Mouse (Mus musculus): ENCODE measurements around the gene 2310011J03Rik. TPM values are rescaled to one million over a fixed set of nuclear protein-coding genes. Genes with fewer than 3 reads are reported as not detected.
A peak's percentile ranks its signal among the peaks of the same experiment; 100 is the strongest.

Gene 2310011J03Rik
- polyA plus RNA-seq, 1 experiment: 62.6 TPM

DNA sequence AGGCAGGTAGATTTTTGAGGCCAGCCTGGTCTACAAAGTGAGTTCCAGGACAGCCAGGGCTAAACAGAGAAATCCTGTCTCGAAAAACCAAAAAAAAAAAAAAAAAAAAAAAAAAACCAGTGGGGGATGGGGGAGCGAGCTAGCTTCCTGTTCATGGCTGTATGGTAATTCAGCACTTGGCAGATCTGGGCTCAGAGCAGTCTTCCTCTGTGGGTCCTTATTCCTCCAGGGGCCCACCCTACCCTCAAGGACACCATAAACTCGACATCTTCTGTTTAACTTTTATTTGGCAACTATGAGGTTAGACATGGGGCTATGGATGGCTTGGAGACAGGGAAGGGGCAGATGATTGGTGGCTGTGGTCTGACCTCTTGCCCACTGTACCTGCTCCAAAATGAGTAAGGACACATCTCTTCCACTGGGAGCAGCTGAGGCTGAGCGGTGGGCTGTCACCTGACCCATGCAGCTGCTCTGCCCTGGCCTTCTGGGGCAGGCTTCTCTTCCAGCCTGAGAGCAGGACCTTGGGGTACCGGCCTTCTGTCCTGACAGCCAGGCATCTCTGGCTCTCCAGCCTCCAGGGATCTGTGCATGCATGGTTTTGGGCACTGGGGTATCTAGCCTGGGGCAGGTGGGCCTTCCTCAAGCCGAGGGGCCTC lies 805 bp upstream of the 2310011J03Rik start:
- H3K36me3 ChIP-seq (ENCODE audit: control insufficient read depth, insufficient read depth): peaks cover 6% of the 10 kb centered on the region
- peaks cover 44% of the 10 kb centered on the region for H3K79me2 ChIP-seq (ENCODE audit: control insufficient read depth, insufficient read depth)
- H3K4me3 ChIP-seq (ENCODE audit: insufficient read depth, poor library complexity, severe bottlenecking): no peak overlapping the region
- peaks cover 20% of the 10 kb centered on the region for H3K79me3 ChIP-seq (ENCODE audit: low read depth)
- TF ChIP-seq CEBPB (IDR thresholded peaks at IDR 0.05; ENCODE audit: low read depth) (no peak), MAX (IDR thresholded peaks at IDR 0.05) (no peak), CTCF (IDR thresholded peaks at IDR 0.05; ENCODE audit: control insufficient read depth, insufficient read depth, insufficient read length) (no peak), MYOD1 (IDR thresholded peaks at IDR 0.05; ENCODE audit: control insufficient read depth, insufficient read length, low read depth) (no peak), MYOG (IDR thresholded peaks at IDR 0.05; ENCODE audit: control insufficient read depth, extremely low read depth, insufficient read length) (no peak), FOSL1 (IDR thresholded peaks at IDR 0.05; ENCODE audit: insufficient read depth, low read length, poor library complexity, severe bottlenecking) (no peak)
- no peaks in the 10 kb centered on the region for H3K27me3 ChIP-seq (ENCODE audit: control insufficient read depth, insufficient read depth, insufficient read length)
- peak overlapping the region; percentile 39 for H3ac ChIP-seq (ENCODE audit: control insufficient read depth, insufficient read length, low read depth)

GRCm38 (mm10) chr10:80317011-80317410 lies 3.3 kb downstream of the 2310011J03Rik start:
- Histone ChIP-seq H3ac (ENCODE audit: control insufficient read depth, insufficient read length, low read depth) (no peak overlapping the region), H3K79me3 (ENCODE audit: low read depth) (peaks cover 13% of the 10 kb centered on the region), H3K79me2 (ENCODE audit: control insufficient read depth, insufficient read depth) (peaks cover 32% of the 10 kb centered on the region), H3K4me3 (ENCODE audit: insufficient read depth, poor library complexity, severe bottlenecking) (no peak overlapping the region), H3K36me3 (ENCODE audit: control insufficient read depth, insufficient read depth) (peaks cover 6% of the 10 kb centered on the region), H3K27me3 (ENCODE audit: control insufficient read depth, insufficient read depth, insufficient read length) (peaks cover 2% of the 10 kb centered on the region)
- TF ChIP-seq FOSL1 (IDR thresholded peaks at IDR 0.05; ENCODE audit: insufficient read depth, low read length, poor library complexity, severe bottlenecking) (no peak), USF1 (IDR thresholded peaks at IDR 0.05; ENCODE audit: low read depth) (no peak), CEBPB (IDR thresholded peaks at IDR 0.05; ENCODE audit: low read depth) (no peak), MAX (IDR thresholded peaks at IDR 0.05) (no peak), MYOG (IDR thresholded peaks at IDR 0.05; ENCODE audit: control insufficient read depth, extremely low read depth, insufficient read length) (no peak), MYOD1 (IDR thresholded peaks at IDR 0.05; ENCODE audit: control insufficient read depth, insufficient read length, low read depth) (no peak), CTCF (IDR thresholded peaks at IDR 0.05; ENCODE audit: control insufficient read depth, insufficient read depth, insufficient read length) (no peak)

GRCm38 (mm10) chr10:80316359-80316781 lies 4.0 kb downstream of the 2310011J03Rik start:
- H3K27me3 ChIP-seq (ENCODE audit: control insufficient read depth, insufficient read depth, insufficient read length): peaks cover 8% of the 10 kb centered on the region
- no peak overlapping the region for H3ac ChIP-seq (ENCODE audit: control insufficient read depth, insufficient read length, low read depth)
- no peak overlapping the region for H3K4me3 ChIP-seq (ENCODE audit: insufficient read depth, poor library complexity, severe bottlenecking)
- peaks cover 25% of the 10 kb centered on the region for H3K79me2 ChIP-seq (ENCODE audit: control insufficient read depth, insufficient read depth)
- H3K36me3 ChIP-seq (ENCODE audit: control insufficient read depth, insufficient read depth): peaks cover 6% of the 10 kb centered on the region
- peaks cover 13% of the 10 kb centered on the region for H3K79me3 ChIP-seq (ENCODE audit: low read depth)
- no peak for TF ChIP-seq CTCF (IDR thresholded peaks at IDR 0.05; ENCODE audit: control insufficient read depth, insufficient read depth, insufficient read length)

DNA sequence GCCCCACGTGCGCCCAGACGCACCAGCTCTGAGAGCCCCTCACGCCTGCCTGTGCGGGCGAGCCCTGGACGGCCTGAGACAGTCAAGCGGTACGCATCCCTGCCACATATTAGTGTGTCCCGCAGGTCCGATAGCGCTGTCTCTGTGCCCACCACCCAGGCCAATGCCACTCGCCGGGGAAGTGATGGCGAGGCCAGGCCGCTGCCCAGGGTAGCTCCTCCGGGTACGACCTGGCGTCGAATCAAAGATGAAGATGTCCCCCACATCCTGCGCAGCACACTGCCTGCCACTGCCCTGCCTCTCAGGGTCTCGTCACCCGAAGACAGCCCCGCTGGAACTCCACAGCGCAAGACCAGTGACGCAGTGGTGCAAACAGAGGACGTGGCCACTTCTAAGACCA lies 5.0 kb downstream of the 2310011J03Rik start:
- peaks cover 15% of the 10 kb centered on the region for H3K27me3 ChIP-seq (ENCODE audit: control insufficient read depth, insufficient read depth, insufficient read length)

DNA sequence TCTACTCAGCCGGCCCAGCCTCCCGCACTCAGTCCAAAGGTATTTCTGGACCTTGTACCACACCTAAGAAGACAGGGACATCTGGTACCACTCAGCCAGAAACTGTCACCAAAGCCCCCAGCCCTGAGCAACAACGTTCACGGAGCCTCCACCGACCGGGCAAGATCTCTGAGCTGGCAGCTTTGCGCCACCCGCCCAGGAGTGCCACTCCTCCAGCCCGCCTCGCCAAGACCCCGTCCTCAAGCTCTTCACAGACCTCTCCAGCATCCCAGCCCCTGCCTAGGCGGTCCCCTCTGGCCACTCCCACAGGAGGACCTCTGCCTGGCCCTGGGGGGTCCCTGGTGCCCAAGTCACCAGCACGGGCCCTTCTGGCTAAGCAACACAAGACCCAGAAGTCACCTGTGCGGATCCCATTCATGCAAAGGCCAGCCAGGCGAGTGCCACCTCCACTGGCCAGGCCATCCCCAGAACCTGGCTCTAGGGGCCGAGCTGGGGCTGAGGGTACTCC lies 5.8 kb downstream of the 2310011J03Rik start:
- no peak overlapping the region for H3K4me3 ChIP-seq (ENCODE audit: insufficient read depth, poor library complexity, severe bottlenecking)

More for the DNA sequence above, 5.0 kb downstream of the 2310011J03Rik start:
- TF ChIP-seq MYOG (IDR thresholded peaks at IDR 0.05; ENCODE audit: control insufficient read depth, extremely low read depth, insufficient read length): no peak
- TF ChIP-seq MYOD1 (IDR thresholded peaks at IDR 0.05; ENCODE audit: control insufficient read depth, insufficient read length, low read depth): no peak
- no peak for TF ChIP-seq CTCF (IDR thresholded peaks at IDR 0.05; ENCODE audit: control insufficient read depth, insufficient read depth, insufficient read length)
- TF ChIP-seq CEBPB (IDR thresholded peaks at IDR 0.05; ENCODE audit: low read depth): no peak
- TF ChIP-seq USF1 (IDR thresholded peaks at IDR 0.05; ENCODE audit: low read depth): no peak
- no peak for TF ChIP-seq FOSL1 (IDR thresholded peaks at IDR 0.05; ENCODE audit: insufficient read depth, low read length, poor library complexity, severe bottlenecking)
- TF ChIP-seq MAX (IDR thresholded peaks at IDR 0.05): no peak
- H3ac ChIP-seq (ENCODE audit: control insufficient read depth, insufficient read length, low read depth): no peak overlapping the region
- peaks cover 13% of the 10 kb centered on the region for H3K79me3 ChIP-seq (ENCODE audit: low read depth)
- no peak overlapping the region for H3K4me3 ChIP-seq (ENCODE audit: insufficient read depth, poor library complexity, severe bottlenecking)
- H3K79me2 ChIP-seq (ENCODE audit: control insufficient read depth, insufficient read depth): peaks cover 23% of the 10 kb centered on the region
- peaks cover 6% of the 10 kb centered on the region for H3K36me3 ChIP-seq (ENCODE audit: control insufficient read depth, insufficient read depth)

More for the DNA sequence above, 5.8 kb downstream of the 2310011J03Rik start:
- peaks cover 15% of the 10 kb centered on the region for H3K27me3 ChIP-seq (ENCODE audit: control insufficient read depth, insufficient read depth, insufficient read length)
- TF ChIP-seq MAX (IDR thresholded peaks at IDR 0.05) (no peak), USF1 (IDR thresholded peaks at IDR 0.05; ENCODE audit: low read depth) (no peak), CEBPB (IDR thresholded peaks at IDR 0.05; ENCODE audit: low read depth) (no peak), FOSL1 (IDR thresholded peaks at IDR 0.05; ENCODE audit: insufficient read depth, low read length, poor library complexity, severe bottlenecking) (no peak), MYOD1 (IDR thresholded peaks at IDR 0.05; ENCODE audit: control insufficient read depth, insufficient read length, low read depth) (no peak), CTCF (IDR thresholded peaks at IDR 0.05; ENCODE audit: control insufficient read depth, insufficient read depth, insufficient read length) (no peak), MYOG (IDR thresholded peaks at IDR 0.05; ENCODE audit: control insufficient read depth, extremely low read depth, insufficient read length) (no peak)
- H3K36me3 ChIP-seq (ENCODE audit: control insufficient read depth, insufficient read depth): peaks cover 6% of the 10 kb centered on the region
- H3ac ChIP-seq (ENCODE audit: control insufficient read depth, insufficient read length, low read depth): no peak overlapping the region
- peaks cover 7% of the 10 kb centered on the region for H3K79me3 ChIP-seq (ENCODE audit: low read depth)
- H3K79me2 ChIP-seq (ENCODE audit: control insufficient read depth, insufficient read depth): peaks cover 16% of the 10 kb centered on the region
